Mouse (Mus musculus): ENCODE measurements at regions not wholly inside any gene's neighbourhood (a gene's known extent, or its start where the extent isn't known, plus 50 kb on each side); places are given as distances from the start of the nearest gene placed in this dataset.

DNA sequence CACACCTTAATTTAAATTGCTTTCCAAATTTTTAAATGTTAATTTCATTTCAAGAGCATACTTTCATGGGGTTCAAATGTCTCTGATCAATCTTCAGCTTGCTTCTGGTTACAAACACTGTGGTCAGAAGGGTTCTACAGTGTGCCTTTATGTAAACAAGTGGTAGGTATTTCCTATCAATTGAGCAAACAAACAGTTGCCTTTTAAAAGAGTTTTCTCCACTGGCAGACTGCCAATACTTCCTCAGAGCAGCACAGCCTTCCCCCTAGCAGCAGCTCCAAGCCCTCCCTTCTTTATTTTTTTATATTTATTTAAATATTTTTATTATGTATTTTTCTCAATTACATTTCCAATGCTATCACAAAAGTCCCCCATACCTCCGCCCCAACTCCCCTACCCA lies 977.8 kb downstream of the Fstl5 start:
- no peak for DNase-seq

DNA sequence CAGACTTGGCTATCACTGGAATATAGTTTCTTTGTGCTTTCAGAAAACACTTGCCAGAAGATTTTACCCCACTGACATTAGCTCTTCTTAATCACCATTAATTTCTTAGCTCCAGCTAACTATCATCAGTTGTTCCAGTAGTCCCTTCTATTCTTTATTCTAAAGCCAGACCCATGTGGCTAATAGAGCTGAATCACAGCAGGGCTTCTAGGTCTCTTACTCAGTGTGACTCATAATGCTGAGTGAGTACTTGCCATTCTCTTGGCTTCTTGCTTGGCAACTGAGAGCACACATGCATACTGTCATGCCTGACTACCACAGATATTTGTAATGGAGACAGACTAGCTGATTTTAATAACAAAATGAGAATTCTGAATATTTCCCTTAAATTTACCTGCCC lies 1001.0 kb downstream of the Fstl5 start:
- no peak for DNase-seq

GRCm38 (mm10) chr3:77091812-77092211 lies 1017.7 kb downstream of the Fstl5 start:
- DNase-seq = peak; percentile 5

DNA sequence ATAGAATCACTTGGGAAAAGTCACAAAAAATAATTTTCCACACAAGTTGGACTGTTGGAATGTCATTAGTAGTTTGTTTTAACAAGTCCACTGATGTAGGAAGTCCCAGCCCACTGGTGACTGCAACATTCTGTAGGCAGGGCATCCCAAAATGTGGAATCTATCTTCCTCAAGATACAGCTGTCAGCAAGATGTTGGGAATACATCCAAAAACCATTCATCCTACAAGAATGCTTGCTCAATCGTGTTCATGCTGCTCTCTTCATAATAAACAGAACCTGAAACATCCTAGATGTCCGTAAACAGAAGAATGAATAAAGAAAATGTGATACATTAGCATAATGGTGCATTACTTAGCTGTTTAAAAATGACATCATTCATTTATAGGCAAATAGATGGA lies 1038.9 kb downstream of the Fstl5 start:
- DNase-seq = no peak

DNA sequence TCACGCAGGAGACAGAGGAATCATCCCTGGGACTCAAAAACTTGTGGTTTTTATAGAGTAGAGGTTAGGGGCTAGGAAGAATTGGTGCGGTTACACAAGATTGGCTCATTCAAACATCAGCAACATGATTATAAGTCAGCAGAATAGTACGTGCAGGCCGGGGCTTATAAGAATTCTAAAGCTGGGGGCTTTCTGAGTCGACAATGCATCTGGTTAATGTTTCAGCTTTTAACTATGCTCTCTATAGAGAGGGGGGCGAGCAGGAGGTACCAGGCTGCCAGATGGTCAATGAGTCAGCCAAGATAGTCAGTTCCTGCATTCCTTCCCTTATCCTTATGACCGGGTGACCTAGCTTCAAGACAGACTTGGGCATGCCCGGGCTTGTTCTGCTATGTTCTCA lies 1046.5 kb downstream of the Fstl5 start:
- DNase-seq = no peak

DNA sequence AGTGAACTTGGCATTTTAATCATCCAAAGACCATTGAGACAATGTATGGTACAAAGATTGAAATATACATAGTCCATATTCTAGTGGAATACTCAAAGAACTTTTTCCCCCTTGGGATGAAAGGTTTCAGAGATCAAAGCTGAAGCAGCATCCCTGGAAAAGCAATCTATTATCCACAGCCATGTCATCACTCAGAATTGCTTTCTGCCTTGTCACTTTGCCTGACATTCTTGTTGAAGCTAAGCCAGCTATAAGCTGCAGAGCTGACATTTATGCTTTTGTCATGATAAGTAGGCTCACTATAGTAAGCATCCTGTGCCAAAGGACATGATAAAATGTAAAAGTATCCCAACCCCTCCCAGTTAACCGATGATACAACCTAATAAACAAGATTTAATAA lies 1077.6 kb downstream of the Fstl5 start:
- DNase-seq = no peak

DNA sequence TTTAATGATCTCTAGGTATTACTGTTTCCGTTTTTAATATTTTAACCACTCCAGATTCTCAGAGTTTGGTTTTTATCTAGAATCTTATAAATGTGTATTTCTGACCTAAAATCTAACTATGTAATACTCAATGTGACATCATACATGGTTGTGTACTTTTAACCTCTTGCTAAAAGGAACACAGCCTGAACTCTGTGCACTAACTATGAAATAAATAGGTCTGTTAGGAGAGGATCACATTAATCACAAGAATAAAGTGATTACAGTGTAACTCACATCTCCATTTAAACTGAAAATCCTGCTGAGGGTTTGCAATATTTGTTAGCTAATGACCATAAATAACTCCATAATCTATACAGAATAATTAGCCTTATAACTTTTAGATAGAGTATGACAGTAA lies 1123.8 kb downstream of the Fstl5 start:
- DNase-seq = no peak

GRCm38 (mm10) chr3:77198265-77198664 lies 1124.2 kb downstream of the Fstl5 start:
- DNase-seq = peak; percentile 62

- DNase-seq = no peak
These were observed 1151.9 kb downstream of the Fstl5 start for GRCm38 (mm10) chr3:77226007-77226406.

All from lung, postnatal 10 days (tissue).